Mouse (Mus musculus) frontal cortex, adult (tissue): Measurements from ENCODE around the gene Scn4b.

Experiments used
- ATAC-seq: cut with Nextera tagmentation; 2 replicates; pipeline ENCODE4 v1.9.2; 2017; ENCODE audit warnings: mild to moderate bottlenecking, moderate library complexity, mixed read lengths; ENCODE audit not compliant: low TSS enrichment

Scn4b gene

GRCm38 (mm10) chr9:45189661-45190174, 51.5 kb downstream of the Scn4b start:
- ATAC-seq = no peak

DNA sequence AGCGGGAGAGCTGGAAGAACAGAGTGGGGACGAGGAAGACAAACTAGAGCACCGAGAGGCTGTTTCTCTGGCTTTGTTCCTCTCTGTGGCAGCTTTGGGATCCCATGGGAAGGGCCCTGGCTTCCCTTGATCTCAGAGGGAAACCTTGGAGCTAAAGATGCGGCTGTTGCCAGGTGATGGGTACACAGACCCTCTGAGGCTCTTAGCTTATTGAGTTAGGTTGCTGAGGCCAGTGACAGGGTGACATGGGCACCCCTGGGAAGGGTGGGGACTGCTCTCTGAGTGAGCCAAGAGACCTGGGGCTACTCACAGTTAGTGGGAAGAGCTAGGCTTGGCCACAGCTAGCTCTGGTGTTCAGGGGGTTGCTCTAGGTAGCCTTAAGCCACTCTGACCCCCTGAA, 57.3 kb downstream of the Scn4b start:
- no peak for ATAC-seq

- ATAC-seq = no peak
These were observed 58.1 kb downstream of the Scn4b start for GRCm38 (mm10) chr9:45196125-45196830.

GRCm38 (mm10) chr9:45197549-45197948, 59.4 kb downstream of the Scn4b start:
- peak; percentile 50; the same call in 1 of the 2 replicates for ATAC-seq

DNA sequence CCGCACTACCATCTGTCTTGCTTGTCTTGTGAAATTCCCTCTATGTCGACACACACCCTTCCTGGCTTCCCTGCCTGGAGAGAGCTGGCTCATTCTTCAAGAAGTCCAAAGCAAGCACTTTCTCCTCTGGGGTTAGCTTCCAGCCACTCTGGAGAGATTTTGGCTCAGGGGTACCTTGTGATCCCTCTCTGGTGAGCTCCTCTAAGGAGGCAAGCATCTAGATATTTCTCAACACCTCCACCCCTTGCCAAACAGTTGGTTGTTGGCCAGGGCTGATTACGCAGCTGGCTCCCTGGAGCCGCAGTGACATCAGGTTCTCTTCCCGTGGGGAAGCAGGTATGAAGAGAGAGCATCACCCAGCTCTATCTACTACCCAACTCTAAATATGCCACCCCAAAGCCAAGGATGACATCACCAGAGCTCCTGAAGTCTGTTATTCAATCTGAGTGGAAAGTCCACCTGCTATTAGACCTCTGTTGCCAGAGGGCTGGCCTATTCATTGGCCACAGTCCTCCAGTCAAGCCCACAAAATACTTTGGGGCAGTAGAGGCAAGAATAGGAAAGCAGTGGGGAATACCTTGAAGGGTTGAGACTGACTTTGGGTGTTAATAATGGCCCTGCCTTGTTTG, 63.2 kb downstream of the Scn4b start:
- no peak for ATAC-seq

- no peak for ATAC-seq
These were observed 64.0 kb downstream of the Scn4b start for GRCm38 (mm10) chr9:45202021-45202798.
